Mouse (Mus musculus) liver, embryonic 14.5 days (tissue): ENCODE data around the gene Faap100. TPM values are rescaled to one million over a fixed set of nuclear protein-coding genes. Genes with fewer than 3 reads are reported as not detected.
"Not testable (repeated sequence)": the region's sequence is repeated elsewhere in the genome, so short reads cannot be mapped to it uniquely, and the experiment has no call there.

Experiments
- ATAC-seq: fragments of 200-750 bp; cut with Nextera tagmentation; 2 replicates; pipeline ENCODE4 v1.8.0; 2017; ENCODE audit warnings: moderate number of reproducible peaks, mild to moderate bottlenecking, moderate library complexity; ENCODE audit not compliant: insufficient read depth
- DNase-seq, 3 experiments: peaks; one replicate each; pipeline ENCODE4 v3.0.0-alpha.2; 2012 to 2013; ENCODE audit warnings: low read depth in 3 of 3, low spot score in 3 of 3
- H3K27ac ChIP-seq: fragments of 300-500 bp; sonication (generic); 2 replicates; pipeline ENCODE4 v1.5.1; 2014; ENCODE audit warnings: moderate library complexity, mild to moderate bottlenecking, control low read depth, inconsistent platforms
- H3K27me3 ChIP-seq: fragments of 300-500 bp; sonication (generic); 2 replicates; pipeline ENCODE4 v1.6.1; 2014; ENCODE audit warnings: mild to moderate bottlenecking, low read length, moderate library complexity; ENCODE audit not compliant: control insufficient read depth, insufficient read depth
- H3K36me3 ChIP-seq: fragments of 300-500 bp; sonication (generic); replicated peaks from 2 replicates; pipeline ENCODE4 v1.6.1; 2014; ENCODE audit warnings: low read depth; ENCODE audit not compliant: control insufficient read depth, insufficient read depth
- H3K4me1 ChIP-seq, 2 experiments: fragments of 200-500 bp in 1 of 2; fragments of 300-500 bp in 1 of 2; sonication (generic) in 1 of 2; replicated peaks; 2 replicates each; pipeline ENCODE4 v1.6.1; 2012 to 2014; ENCODE audit warnings: antibody characterized with exemption in 1 of 2, inconsistent platforms in 1 of 2, low read length in 1 of 2; ENCODE audit not compliant: control insufficient read depth in 2 of 2, insufficient read depth in 2 of 2
- H3K4me2 ChIP-seq: fragments of 300-500 bp; sonication (generic); 2 replicates; pipeline ENCODE4 v1.6.1; 2014; ENCODE audit warnings: low read depth, mild to moderate bottlenecking, control low read depth, moderate library complexity
- H3K4me3 ChIP-seq, 2 experiments: fragments of 200-500 bp in 1 of 2; fragments of 300-500 bp in 1 of 2; sonication (generic) in 1 of 2; 2 replicates each; pipeline ENCODE4 v1.5.1; 2012 to 2014; ENCODE audit warnings: low read depth in 2 of 2, low read length in 2 of 2, mild to moderate bottlenecking in 2 of 2, control low read depth in 1 of 2, inconsistent platforms in 1 of 2, moderate library complexity in 1 of 2; ENCODE audit not compliant: insufficient read depth in 1 of 2
- H3K9ac ChIP-seq: fragments of 300-500 bp; sonication (generic); replicated peaks from 2 replicates; pipeline ENCODE4 v1.6.1; 2014; ENCODE audit warnings: mild to moderate bottlenecking, control low read depth, moderate library complexity
- H3K9me3 ChIP-seq: fragments of 300-500 bp; sonication (generic); 2 replicates; pipeline ENCODE4 v1.6.1; 2016; ENCODE audit warnings: low read length, mixed read lengths; ENCODE audit not compliant: control insufficient read depth
- CTCF ChIP-seq: IDR thresholded peaks from 2 replicates; pipeline ENCODE4 v1.5.1; 2016; ENCODE audit warnings: antibody characterized with exemption, low read depth, control low read depth
- EP300 ChIP-seq: IDR thresholded peaks from 2 replicates; pipeline ENCODE4 v1.6.1; 2016; ENCODE audit warnings: antibody characterized with exemption, low read depth
- WGBS: fragments of 180-500 bp; shearing (Covaris S2); extraction: QIAGEN DNeasy Blood & Tissue Kit; methylation state at CpG from one replicate; pipeline ENCODE4 v1.1.7; 2014; ENCODE audit not compliant: insufficient replicate concordance; 5-methylcytosine and 5-hydroxymethylcytosine counted together
- polyA plus RNA-seq, 2 experiments: library from polyadenylated mRNA; depleted of rRNA in 1 of 2; stranded (reverse) in 1 of 2; unstranded in 1 of 2; fragments of >200 nt; fragmentation: Nextera tagmentation in 1 of 2; extraction: Ambion mirVana in 1 of 2; gene quantifications; 2 replicates each; pipeline versions ENCODE4 v1.2.1 to v1.2.3; 2012 to 2014

Faap100 gene
- polyA plus RNA-seq, 2 experiments = 4.5 to 6.3 TPM

DNA sequence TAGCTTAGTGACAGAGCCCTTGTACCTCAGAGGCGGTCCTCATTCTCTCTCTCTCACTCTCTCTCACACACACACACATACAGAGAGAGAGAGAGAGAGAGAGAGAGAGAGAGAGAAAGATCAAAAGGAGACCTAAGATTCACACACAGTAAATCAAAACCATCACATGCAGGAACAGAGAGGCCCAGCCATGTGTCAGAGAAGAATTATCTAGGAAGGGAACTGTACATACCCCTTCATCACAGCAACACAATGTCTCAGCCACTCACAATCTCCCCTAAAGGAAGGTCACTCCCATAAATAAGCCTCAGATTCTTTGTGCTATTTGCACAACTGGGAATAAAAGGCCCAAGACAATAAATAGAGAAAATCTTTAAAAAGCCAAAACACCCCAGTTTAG, 40.0 kb upstream of the Faap100 start:
- Histone ChIP-seq H3K9ac (no peak overlapping the region), H3K4me2 (no peak overlapping the region), H3K9me3 (no peaks in the 10 kb centered on the region), H3K27me3 (no peaks in the 10 kb centered on the region), H3K4me1 (no peaks in the 10 kb centered on the region), H3K4me3 (no peak overlapping the region), H3K36me3 (peaks cover 87% of the 10 kb centered on the region), H3K27ac (no peak overlapping the region)
- TF ChIP-seq EP300 (no peak), CTCF (no peak)
- no peak for ATAC-seq
- 84% methylated on average over 1 of the region's 1 CpGs for WGBS
- DNase-seq = no peak

DNA sequence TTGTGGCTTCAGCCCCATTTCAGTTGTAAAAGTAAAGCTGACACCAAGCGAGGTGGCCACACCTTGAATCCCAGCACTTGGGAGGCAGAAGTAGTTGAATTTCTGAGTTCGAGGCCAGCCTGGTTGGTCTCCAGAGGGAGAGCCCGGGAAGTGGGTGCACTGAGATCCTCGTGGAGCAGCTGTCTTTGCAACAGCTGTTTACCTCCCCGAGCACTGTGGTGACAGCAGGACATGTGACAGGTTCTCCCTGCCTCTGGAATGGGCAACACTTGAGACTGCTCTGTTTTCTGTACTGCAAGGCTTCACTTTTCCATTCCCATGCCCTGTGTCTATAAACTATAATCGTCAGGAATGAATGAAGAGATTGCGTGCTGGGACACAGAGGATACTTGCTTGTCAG, 39.3 kb upstream of the Faap100 start:
- Histone ChIP-seq H3K4me1 (no peaks in the 10 kb centered on the region), H3K9me3 (no peaks in the 10 kb centered on the region), H3K36me3 (peaks cover 88% of the 10 kb centered on the region), H3K4me3 (no peak overlapping the region), H3K27ac (no peak overlapping the region), H3K4me2 (no peak overlapping the region), H3K9ac (no peak overlapping the region), H3K27me3 (no peaks in the 10 kb centered on the region)
- TF ChIP-seq CTCF (no peak), EP300 (no peak)
- no peak for ATAC-seq
- DNase-seq = no peak
- WGBS = 88% methylated on average over 7 of the region's 7 CpGs

DNA sequence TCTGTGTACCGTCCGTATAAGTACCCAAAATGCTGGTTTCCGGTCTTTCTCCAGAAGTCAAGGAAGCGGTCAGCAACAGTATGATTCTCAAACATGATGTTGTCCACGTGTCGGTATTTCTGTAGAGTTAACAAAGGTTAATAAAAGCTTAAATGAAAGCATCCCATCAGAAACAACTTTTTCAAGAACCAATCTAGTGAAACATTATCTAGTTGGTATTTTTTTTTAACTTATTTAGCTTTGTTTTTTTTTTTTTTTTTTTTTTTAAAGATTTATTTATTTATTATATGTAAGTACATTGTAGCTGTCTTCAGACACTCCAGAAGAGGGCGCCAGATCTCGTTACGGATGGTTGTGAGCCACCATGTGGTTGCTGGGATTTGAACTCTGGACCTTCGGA, 35.1 kb upstream of the Faap100 start:
- peaks cover 89% of the 10 kb centered on the region for H3K36me3 ChIP-seq
- H3K4me3 ChIP-seq, H3K4me2 ChIP-seq, ATAC-seq, H3K4me1 ChIP-seq, H3K9ac ChIP-seq, DNase-seq, H3K27ac ChIP-seq, H3K9me3 ChIP-seq, H3K27me3 ChIP-seq: not testable (repeated sequence)
- 91% methylated on average over 7 of the region's 10 CpGs for WGBS

DNA sequence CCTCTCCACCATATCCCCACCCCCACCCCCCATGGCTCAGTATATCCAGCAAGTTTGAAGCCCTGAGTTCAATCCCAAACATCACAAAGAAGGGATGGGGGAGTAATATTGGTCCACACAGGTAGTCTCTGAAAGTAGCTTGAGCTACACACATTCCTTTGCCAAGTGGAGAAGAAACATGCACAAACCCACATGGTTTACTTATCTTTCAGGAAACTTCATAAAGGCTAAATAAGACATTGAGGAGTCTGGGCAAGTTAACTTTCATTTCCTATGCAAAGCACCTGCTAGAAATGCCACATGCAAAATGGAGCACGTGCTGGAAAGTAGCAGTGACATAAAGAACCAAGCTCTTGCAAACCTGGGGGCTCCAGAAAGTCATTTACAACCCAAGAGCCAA, 27.9 kb upstream of the Faap100 start:
- Histone ChIP-seq H3K4me1 (peaks cover 9 to 17% of the 10 kb centered on the region in 2 experiments; a peak in 3 of 4 replicates), H3K9ac (no peak overlapping the region), H3K4me2 (peak overlapping the region; percentile 16; the same call in 1 of the 2 replicates), H3K4me3 (no peak overlapping the region), H3K9me3 (no peaks in the 10 kb centered on the region), H3K27me3 (no peaks in the 10 kb centered on the region), H3K27ac (no peak overlapping the region), H3K36me3 (peaks cover 85% of the 10 kb centered on the region)
- no peak for DNase-seq
- no peak for TF ChIP-seq CTCF
- no peak for TF ChIP-seq EP300
- WGBS = 53% methylated on average over 1 of the region's 1 CpGs
- no peak for ATAC-seq

DNA sequence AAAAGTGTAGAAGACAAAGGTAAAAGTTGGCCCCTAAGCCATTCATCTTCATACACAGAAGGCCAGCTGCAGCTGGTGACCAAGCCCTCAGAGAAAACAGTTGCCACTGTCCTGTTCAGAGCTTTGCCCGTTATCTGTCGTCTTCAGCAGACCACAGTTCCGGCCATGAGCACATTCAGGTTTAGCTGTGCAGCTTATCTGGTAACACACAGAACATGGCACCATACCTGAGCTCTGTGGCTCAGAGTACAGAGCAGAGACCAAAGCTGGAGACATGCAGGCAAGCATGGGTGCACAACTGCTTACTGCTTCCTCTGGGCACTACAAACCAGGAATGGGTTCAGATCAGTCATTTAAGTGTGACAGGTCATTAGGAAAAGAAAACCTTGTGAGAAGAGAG, 27.3 kb upstream of the Faap100 start:
- Histone ChIP-seq H3K27me3 (no peaks in the 10 kb centered on the region), H3K4me1 (peaks cover 9 to 17% of the 10 kb centered on the region in 2 experiments; a peak in 3 of 4 replicates), H3K4me2 (peak overlapping the region; percentile 16), H3K36me3 (peaks cover 85% of the 10 kb centered on the region), H3K9me3 (no peaks in the 10 kb centered on the region), H3K4me3 (no peak overlapping the region), H3K9ac (no peak overlapping the region), H3K27ac (peak overlapping the region; percentile 37; the same call in 1 of the 2 replicates)
- peak; percentile 55 to 68 (median 64) for DNase-seq
- TF ChIP-seq EP300 (peak; percentile 85), CTCF (no peak)
- 7% methylated on average over 3 of the region's 3 CpGs for WGBS
- ATAC-seq = peak; percentile 94
